Mouse (Mus musculus) erythroblast, embryonic 14.5 days (primary cell): ENCODE results near the gene Arl15.

Source experiments
- GATA1 ChIP-seq: IDR thresholded peaks from 2 replicates; pipeline ENCODE4 v1.6.1; 2012; ENCODE audit warnings: low read length, inconsistent platforms, mixed read lengths
- TAL1 ChIP-seq: IDR thresholded peaks from 3 replicates; pipeline ENCODE4 v1.6.1; 2012; ENCODE audit warnings: low read length, inconsistent platforms, mixed read lengths

DNA sequence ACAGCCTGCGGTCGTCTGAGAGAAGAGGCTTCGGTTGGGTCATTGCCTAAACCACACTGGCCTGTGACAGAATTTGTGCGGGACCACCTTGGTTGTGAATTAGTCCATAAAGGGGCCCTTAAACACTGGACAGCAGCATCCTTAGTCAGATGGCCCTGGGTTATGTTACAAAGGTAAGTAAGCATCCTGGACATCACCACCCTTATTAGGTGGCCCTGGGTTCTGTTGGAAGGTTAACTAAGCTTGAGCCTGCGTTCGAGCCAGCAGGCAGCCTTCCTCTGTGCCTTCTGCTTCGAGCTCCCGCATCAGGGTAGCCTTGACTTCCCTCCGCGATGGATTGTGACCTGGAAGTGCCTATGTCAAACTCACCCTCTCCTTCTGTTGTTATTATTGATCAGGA lies 68.6 kb downstream of the Arl15 start:
- no peak for TF ChIP-seq TAL1
- no peak for TF ChIP-seq GATA1
